Mouse (Mus musculus) megakaryocyte, embryonic 14.5 days (primary cell): ENCODE results near the gene Ccdc33. TPM values are rescaled to one million over a fixed set of nuclear protein-coding genes. Genes with fewer than 3 reads are reported as not detected.

Source experiments
- H3K27me3 ChIP-seq: replicated peaks from 2 replicates; pipeline ENCODE3; 2012; ENCODE audit warnings: inconsistent platforms
- H3K36me3 ChIP-seq: replicated peaks from 2 replicates; pipeline ENCODE3; 2012; ENCODE audit warnings: low read length, inconsistent platforms, mixed read lengths
- H3K4me1 ChIP-seq: 2 replicates; pipeline ENCODE4 v1.6.1; 2012; ENCODE audit warnings: inconsistent platforms
- H3K4me3 ChIP-seq: replicated peaks from 2 replicates; pipeline ENCODE3; 2012; ENCODE audit warnings: moderate library complexity, mild to moderate bottlenecking, inconsistent platforms
- H3K9me3 ChIP-seq: 2 replicates; pipeline ENCODE4 v1.6.1; 2012; ENCODE audit warnings: inconsistent platforms
- FLI1 ChIP-seq: IDR thresholded peaks from 2 replicates; pipeline ENCODE4 v1.6.1; 2012; ENCODE audit warnings: low read length, inconsistent platforms, mixed read lengths
- GATA1 ChIP-seq: IDR thresholded peaks from 3 replicates; pipeline ENCODE4 v1.6.1; 2012; ENCODE audit warnings: mixed read lengths, low read length, inconsistent platforms, borderline replicate concordance
- polyA plus RNA-seq: library from polyadenylated mRNA; stranded (reverse); fragments of >175 nt; gene quantifications from 2 replicates; pipeline ENCODE4 v1.2.3, GENCODE M21; 2012; ENCODE audit warnings: low replicate concordance; ENCODE audit not compliant: insufficient read depth

Ccdc33 gene
- polyA plus RNA-seq, 1 experiment: not detected

- no peak overlapping the region for H3K4me3 ChIP-seq
- H3K27me3 ChIP-seq: peaks cover 39% of the 10 kb centered on the region
- no peaks in the 10 kb centered on the region for H3K9me3 ChIP-seq
- peaks cover 39% of the 10 kb centered on the region for H3K4me1 ChIP-seq
- TF ChIP-seq FLI1: no peak
- no peak for TF ChIP-seq GATA1
- no peaks in the 10 kb centered on the region for H3K36me3 ChIP-seq
Measured at GRCm38 (mm10) chr9:58009588-58009987, 109.0 kb downstream of the Ccdc33 start.

GRCm38 (mm10) chr9:58009015-58009362 lies 109.6 kb downstream of the Ccdc33 start:
- TF ChIP-seq FLI1 (no peak), GATA1 (no peak)
- Histone ChIP-seq H3K4me1 (peaks cover 35% of the 10 kb centered on the region), H3K4me3 (peak overlapping the region; percentile 57), H3K36me3 (no peaks in the 10 kb centered on the region), H3K9me3 (no peaks in the 10 kb centered on the region), H3K27me3 (peaks cover 43% of the 10 kb centered on the region)

- TF ChIP-seq GATA1: no peak
- TF ChIP-seq FLI1: no peak
- no peaks in the 10 kb centered on the region for H3K9me3 ChIP-seq
- peaks cover 33% of the 10 kb centered on the region for H3K4me1 ChIP-seq
Measured at GRCm38 (mm10) chr9:58008336-58009014, 110.1 kb downstream of the Ccdc33 start.

GRCm38 (mm10) chr9:58005753-58006461 lies 112.7 kb downstream of the Ccdc33 start, which contains the start of gene Cyp11a1:
Gene Cyp11a1, plus strand, starts transcription at chr9:58006411.
- peaks cover 18% of the 10 kb centered on the region for H3K4me1 ChIP-seq
- H3K36me3 ChIP-seq: no peaks in the 10 kb centered on the region
- no peaks in the 10 kb centered on the region for H3K9me3 ChIP-seq
- H3K27me3 ChIP-seq: peaks cover 40% of the 10 kb centered on the region
- H3K4me3 ChIP-seq: no peak within 1 kb of the TSS
- TF ChIP-seq FLI1: no peak
- TF ChIP-seq GATA1: no peak

More at GRCm38 (mm10) chr9:58008336-58009014, 110.1 kb downstream of the Ccdc33 start:
- H3K36me3 ChIP-seq: no peaks in the 10 kb centered on the region
- H3K4me3 ChIP-seq: no peak overlapping the region
- H3K27me3 ChIP-seq: peaks cover 46% of the 10 kb centered on the region

- no peaks in the 10 kb centered on the region for H3K36me3 ChIP-seq
- H3K4me3 ChIP-seq: no peak overlapping the region
- no peak for TF ChIP-seq GATA1
- no peak for TF ChIP-seq FLI1
- H3K4me1 ChIP-seq: peaks cover 18% of the 10 kb centered on the region
- H3K9me3 ChIP-seq: no peaks in the 10 kb centered on the region
- peaks cover 47% of the 10 kb centered on the region for H3K27me3 ChIP-seq
Measured at GRCm38 (mm10) chr9:58003272-58003671, 115.4 kb downstream of the Ccdc33 start.

GRCm38 (mm10) chr9:57999676-58000075 lies 118.9 kb downstream of the Ccdc33 start:
- peaks cover 29% of the 10 kb centered on the region for H3K4me1 ChIP-seq
- peaks cover 40% of the 10 kb centered on the region for H3K27me3 ChIP-seq
- H3K36me3 ChIP-seq: no peaks in the 10 kb centered on the region
- no peaks in the 10 kb centered on the region for H3K9me3 ChIP-seq
- TF ChIP-seq FLI1: no peak
- no peak for TF ChIP-seq GATA1
- H3K4me3 ChIP-seq: no peak overlapping the region

GRCm38 (mm10) chr9:57998685-57999084 lies 119.9 kb downstream of the Ccdc33 start:
- Histone ChIP-seq H3K9me3 (no peaks in the 10 kb centered on the region), H3K4me3 (no peak overlapping the region), H3K36me3 (no peaks in the 10 kb centered on the region), H3K27me3 (peaks cover 33% of the 10 kb centered on the region), H3K4me1 (peaks cover 39% of the 10 kb centered on the region)
- TF ChIP-seq GATA1 (no peak), FLI1 (no peak)

GRCm38 (mm10) chr9:57998032-57998659 lies 120.5 kb downstream of the Ccdc33 start:
- TF ChIP-seq GATA1 (no peak), FLI1 (no peak)
- peaks cover 32% of the 10 kb centered on the region for H3K27me3 ChIP-seq
- no peaks in the 10 kb centered on the region for H3K36me3 ChIP-seq
- H3K4me1 ChIP-seq: peaks cover 44% of the 10 kb centered on the region
- peak overlapping the region; percentile 89 for H3K4me3 ChIP-seq
- no peaks in the 10 kb centered on the region for H3K9me3 ChIP-seq

GRCm38 (mm10) chr9:57997511-57998031 lies 121.1 kb downstream of the Ccdc33 start:
- Histone ChIP-seq H3K4me3 (peak overlapping the region; percentile 89), H3K9me3 (no peaks in the 10 kb centered on the region), H3K4me1 (peaks cover 50% of the 10 kb centered on the region), H3K27me3 (peaks cover 27% of the 10 kb centered on the region), H3K36me3 (no peaks in the 10 kb centered on the region)
- TF ChIP-seq GATA1 (no peak), FLI1 (no peak)

- H3K36me3 ChIP-seq: no peaks in the 10 kb centered on the region
- H3K4me3 ChIP-seq: no peak overlapping the region
- H3K27me3 ChIP-seq: peaks cover 17% of the 10 kb centered on the region
- peaks cover 61% of the 10 kb centered on the region for H3K4me1 ChIP-seq
- no peaks in the 10 kb centered on the region for H3K9me3 ChIP-seq
- TF ChIP-seq GATA1 (no peak), FLI1 (no peak)
Measured at GRCm38 (mm10) chr9:57995282-57995681, 123.3 kb downstream of the Ccdc33 start.
